Mouse (Mus musculus) small intestine, adult 2 months (tissue): ENCODE measurements around the gene Chek2. TPM values are rescaled to one million over a fixed set of nuclear protein-coding genes. Genes with fewer than 3 reads are reported as not detected.

ENCODE experiments used
- H3K27ac ChIP-seq: fragments of 200-500 bp; 2 replicates; pipeline ENCODE4 v1.5.1; 2012; ENCODE audit warnings: low read depth, low read length, control low read depth, inconsistent platforms; ENCODE audit not compliant: insufficient read depth
- H3K27me3 ChIP-seq: fragments of 200-500 bp; 2 replicates; pipeline ENCODE4 v1.6.1; 2012; ENCODE audit warnings: mild to moderate bottlenecking, moderate library complexity, low read length, inconsistent platforms; ENCODE audit not compliant: control insufficient read depth, insufficient read depth
- H3K36me3 ChIP-seq: fragments of 200-500 bp; 2 replicates; pipeline ENCODE4 v1.6.1; 2012; ENCODE audit warnings: mild to moderate bottlenecking, low read length, control low read depth, inconsistent platforms; ENCODE audit not compliant: control insufficient read depth, insufficient read depth
- H3K4me1 ChIP-seq: fragments of 200-500 bp; 2 replicates; pipeline ENCODE4 v1.6.1; 2012; ENCODE audit warnings: low read length, inconsistent platforms, mixed read lengths; ENCODE audit not compliant: control insufficient read depth, insufficient read depth, insufficient read length
- H3K4me3 ChIP-seq: fragments of 200-500 bp; 2 replicates; pipeline ENCODE4 v1.5.1; 2012; ENCODE audit warnings: low read depth, mild to moderate bottlenecking, control low read depth, inconsistent platforms, low read length, moderate library complexity
- CTCF ChIP-seq: fragments of 200-500 bp; IDR thresholded peaks from 2 replicates; pipeline ENCODE4 v1.5.1; 2012; ENCODE audit warnings: low read depth, mild to moderate bottlenecking, control low read depth, inconsistent platforms, low read length, moderate library complexity, mixed read lengths; ENCODE audit not compliant: insufficient replicate concordance, insufficient read length; ENCODE audit errors: extremely low read depth
- POLR2A ChIP-seq: fragments of 200-500 bp; IDR thresholded peaks from 2 replicates; pipeline ENCODE4 v1.6.1; 2012; ENCODE audit warnings: low read depth, mild to moderate bottlenecking, control low read depth, inconsistent platforms, low read length, moderate library complexity
- WGBS: fragments of 180-500 bp; shearing (Covaris S2); methylation state at CpG from one replicate; pipeline ENCODE4 v1.1.7; 2018; 5-methylcytosine and 5-hydroxymethylcytosine counted together
- polyA plus RNA-seq: library from polyadenylated mRNA; depleted of rRNA; stranded (reverse); fragments of >200 nt; gene quantifications from 2 replicates; pipeline ENCODE4 v1.2.3, GENCODE M21; 2012; rRNA removed

The Chek2 gene
- polyA plus RNA-seq, 1 experiment, result 4.3 TPM

DNA sequence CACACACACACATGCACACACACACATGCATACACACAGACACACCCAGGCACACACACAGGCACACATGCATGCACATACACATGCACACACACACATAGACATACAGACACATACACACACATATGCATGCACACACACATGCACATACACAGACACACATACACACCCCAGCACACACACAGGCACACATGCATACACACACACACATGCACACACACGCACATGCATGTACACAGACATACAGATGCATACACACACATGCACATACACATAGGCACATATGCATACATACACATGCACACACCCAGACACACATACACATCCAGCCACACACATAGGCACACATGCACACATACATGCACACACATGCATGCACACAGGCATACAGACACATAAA lies 66.9 kb downstream of the Chek2 start:
- no peaks in the 10 kb centered on the region for H3K36me3 ChIP-seq
- no peaks in the 10 kb centered on the region for H3K4me1 ChIP-seq
- H3K27ac ChIP-seq, result no peak overlapping the region
- no peak overlapping the region for H3K4me3 ChIP-seq
- TF ChIP-seq POLR2A (no peak), CTCF (no peak)
- no peaks in the 10 kb centered on the region for H3K27me3 ChIP-seq
- WGBS, result 91% methylated on average over 1 of the region's 1 CpGs

DNA sequence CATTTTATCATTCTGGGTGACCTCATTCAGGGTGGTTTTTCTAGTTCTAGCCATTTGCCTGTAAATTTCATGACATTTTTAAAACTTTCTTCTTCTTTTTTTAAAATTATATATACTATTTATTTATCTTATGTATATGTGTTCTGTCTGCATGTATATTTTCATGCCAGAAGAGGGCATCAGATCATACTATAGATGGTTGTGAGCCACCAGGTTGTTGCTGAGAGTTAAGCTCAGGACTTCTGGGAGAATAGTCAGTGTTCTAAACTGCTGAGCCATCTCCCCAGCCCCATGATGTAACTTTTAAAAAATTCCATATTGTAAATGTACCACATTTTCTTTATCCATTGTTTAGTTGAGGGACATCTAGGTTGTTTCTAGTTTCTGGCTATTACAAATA lies 69.1 kb downstream of the Chek2 start:
- Histone ChIP-seq H3K36me3 (no peaks in the 10 kb centered on the region), H3K27ac (no peak overlapping the region), H3K4me3 (no peak overlapping the region), H3K4me1 (no peaks in the 10 kb centered on the region), H3K27me3 (no peaks in the 10 kb centered on the region)
- TF ChIP-seq CTCF, result no peak

GRCm38 (mm10) chr5:110909955-110910589 lies 70.3 kb downstream of the Chek2 start:
- WGBS, result 67% methylated on average over 4 of the region's 4 CpGs
- no peak overlapping the region for H3K4me3 ChIP-seq
- TF ChIP-seq CTCF, result no peak
- TF ChIP-seq POLR2A, result no peak
- no peak overlapping the region for H3K27ac ChIP-seq
- no peaks in the 10 kb centered on the region for H3K36me3 ChIP-seq
- H3K4me1 ChIP-seq, result no peaks in the 10 kb centered on the region
- H3K27me3 ChIP-seq, result no peaks in the 10 kb centered on the region

DNA sequence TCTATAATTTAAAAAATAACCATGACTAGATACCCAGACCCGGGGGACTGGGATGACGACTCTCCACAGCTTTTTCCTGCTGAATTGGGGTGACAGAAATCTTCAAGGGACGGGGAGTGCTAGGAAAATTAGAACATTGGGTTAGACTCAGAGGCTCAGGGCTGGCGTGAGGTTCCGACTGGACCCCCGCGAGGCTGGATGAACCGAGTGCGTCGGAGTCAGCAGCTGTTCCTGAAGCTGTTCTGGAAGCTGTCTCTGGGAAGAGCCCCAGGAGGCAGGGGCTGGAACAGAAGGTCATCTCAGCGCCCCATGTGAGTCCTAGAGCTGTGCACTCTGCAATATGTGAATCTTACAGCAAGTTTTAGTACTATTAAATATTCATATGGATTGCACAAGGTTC lies 75.1 kb downstream of the Chek2 start:
- no peak overlapping the region for H3K4me3 ChIP-seq
- H3K36me3 ChIP-seq, result no peaks in the 10 kb centered on the region
- no peak overlapping the region for H3K27ac ChIP-seq
- H3K27me3 ChIP-seq, result no peaks in the 10 kb centered on the region
- WGBS, result 85% methylated on average over 11 of the region's 11 CpGs
- H3K4me1 ChIP-seq, result no peaks in the 10 kb centered on the region
- TF ChIP-seq CTCF (no peak), POLR2A (no peak)

- no peak overlapping the region for H3K27ac ChIP-seq
- H3K36me3 ChIP-seq, result no peaks in the 10 kb centered on the region
- TF ChIP-seq POLR2A (no peak), CTCF (no peak)
- no peaks in the 10 kb centered on the region for H3K4me1 ChIP-seq
- H3K4me3 ChIP-seq, result no peak overlapping the region
- 84% methylated on average over 3 of the region's 3 CpGs for WGBS
- H3K27me3 ChIP-seq, result no peaks in the 10 kb centered on the region
Observed at GRCm38 (mm10) chr5:110916241-110916640, 76.5 kb downstream of the Chek2 start.

DNA sequence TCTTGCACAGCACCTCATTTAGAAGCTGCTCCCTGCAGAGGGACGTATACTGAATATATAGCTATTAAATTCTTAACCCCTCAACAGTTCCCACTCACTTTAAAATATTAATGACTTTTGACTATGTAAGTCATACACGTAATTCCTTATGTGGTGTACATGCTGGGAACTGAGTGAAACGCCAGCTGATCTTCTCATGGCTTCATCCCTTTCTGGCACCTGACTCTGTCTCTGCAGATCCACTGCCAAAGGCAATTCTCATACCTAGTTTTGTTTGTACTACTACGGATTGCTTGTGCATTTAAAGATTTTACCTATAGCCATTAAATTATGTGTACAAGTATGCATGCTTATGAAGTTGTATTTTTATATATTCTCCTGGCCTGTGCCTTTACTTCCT lies 79.8 kb downstream of the Chek2 start:
- Histone ChIP-seq H3K4me1 (no peaks in the 10 kb centered on the region; the same call in 1 of the 2 replicates), H3K4me3 (no peak overlapping the region), H3K36me3 (no peaks in the 10 kb centered on the region), H3K27me3 (no peaks in the 10 kb centered on the region), H3K27ac (no peak overlapping the region)
- 80% methylated on average over 4 of the region's 4 CpGs for WGBS
- TF ChIP-seq CTCF (no peak), POLR2A (no peak)

DNA sequence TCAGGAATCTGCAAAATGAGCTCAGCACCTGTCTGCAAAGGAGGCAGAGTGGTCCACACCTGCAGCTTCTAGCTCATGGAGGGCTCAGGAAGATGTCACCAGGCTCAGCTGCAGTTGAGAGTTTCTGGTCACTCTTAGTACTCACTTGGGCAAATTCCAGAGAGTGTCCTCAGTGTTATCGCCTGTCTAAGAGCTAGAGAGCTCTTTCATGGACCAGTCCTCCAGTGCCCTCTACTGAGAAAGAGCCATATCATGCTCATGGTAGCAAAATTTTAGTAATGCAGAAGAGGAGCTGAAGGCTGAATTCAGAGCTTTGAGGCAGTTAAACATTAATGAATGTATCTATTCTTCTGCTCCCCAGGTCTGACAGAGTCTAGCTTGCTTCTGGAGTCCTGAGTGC lies 83.6 kb downstream of the Chek2 start:
- TF ChIP-seq CTCF (no peak), POLR2A (no peak)
- Histone ChIP-seq H3K27ac (no peak overlapping the region), H3K4me1 (no peaks in the 10 kb centered on the region; the same call in 1 of the 2 replicates), H3K27me3 (no peaks in the 10 kb centered on the region), H3K4me3 (no peak overlapping the region), H3K36me3 (no peaks in the 10 kb centered on the region)
- WGBS, result 10% methylated on average over 1 of the region's 1 CpGs

Other genes with a start within 250 kb of the Chek2 start
- 30.9 and 43.6 TPM in 2 replicates for gene Noc4l, start 186.6 kb upstream of the Chek2 start, polyA plus RNA-seq
- gene Ddx51, start 186.5 kb upstream of the Chek2 start, polyA plus RNA-seq, result 4.1 and 4.9 TPM in 2 replicates
- gene Ep400, start 69.3 kb upstream of the Chek2 start, polyA plus RNA-seq, result 21.8 and 45.0 TPM in 2 replicates
- gene Pus1, start 59.3 kb upstream of the Chek2 start, polyA plus RNA-seq, result 12.9 and 22.2 TPM in 2 replicates
- 20.0 and 34.6 TPM in 2 replicates for gene Ulk1, start 29.9 kb upstream of the Chek2 start, polyA plus RNA-seq
- gene Hscb, start 202 bp upstream of the Chek2 start, polyA plus RNA-seq, result 6.2 and 10.5 TPM in 2 replicates
- gene Ttc28, start 39.8 kb downstream of the Chek2 start, polyA plus RNA-seq, result 2.1 and 3.2 TPM in 2 replicates